Mouse (Mus musculus) liver, embryonic 15.5 days (tissue): ENCODE measurements around the gene Rtn4rl2. TPM values are rescaled to one million over a fixed set of nuclear protein-coding genes. Genes with fewer than 3 reads are reported as not detected.

Experiments
- ATAC-seq: fragments of 200-750 bp; cut with Nextera tagmentation; 2 replicates; pipeline ENCODE4 v1.8.0; 2017; ENCODE audit warnings: moderate number of reproducible peaks, mild to moderate bottlenecking, moderate library complexity; ENCODE audit not compliant: insufficient read depth
- H3K27ac ChIP-seq: fragments of 300-500 bp; sonication (generic); replicated peaks from 2 replicates; pipeline ENCODE4 v1.5.1; 2015; ENCODE audit warnings: mild to moderate bottlenecking, inconsistent platforms
- H3K27me3 ChIP-seq: fragments of 300-500 bp; sonication (generic); 2 replicates; pipeline ENCODE4 v1.6.1; 2015; ENCODE audit warnings: mild to moderate bottlenecking, inconsistent platforms
- H3K36me3 ChIP-seq: fragments of 300-500 bp; sonication (generic); replicated peaks from 2 replicates; pipeline ENCODE4 v1.6.1; 2015; ENCODE audit warnings: moderate library complexity, mild to moderate bottlenecking, inconsistent platforms
- H3K4me1 ChIP-seq: fragments of 300-500 bp; sonication (generic); replicated peaks from 2 replicates; pipeline ENCODE4 v1.6.1; 2015; ENCODE audit warnings: inconsistent platforms
- H3K4me2 ChIP-seq: fragments of 300-500 bp; sonication (generic); 2 replicates; pipeline ENCODE4 v1.6.1; 2015; ENCODE audit warnings: moderate library complexity, mild to moderate bottlenecking, inconsistent platforms
- H3K4me3 ChIP-seq: fragments of 300-500 bp; sonication (generic); replicated peaks from 2 replicates; pipeline ENCODE4 v1.5.1; 2015; ENCODE audit warnings: mild to moderate bottlenecking, inconsistent platforms
- H3K9ac ChIP-seq: fragments of 300-500 bp; sonication (generic); 2 replicates; pipeline ENCODE4 v1.6.1; 2015; ENCODE audit warnings: moderate library complexity, mild to moderate bottlenecking, inconsistent platforms
- H3K9me3 ChIP-seq: fragments of 300-500 bp; sonication (generic); replicated peaks from 2 replicates; pipeline ENCODE4 v1.6.1; 2016; ENCODE audit warnings: inconsistent platforms
- WGBS: fragments of 180-500 bp; shearing (Covaris S2); methylation state at CpG from one replicate; pipeline ENCODE4 v1.1.7; 2015; ENCODE audit warnings: mixed read lengths; ENCODE audit not compliant: insufficient replicate concordance; 5-methylcytosine and 5-hydroxymethylcytosine counted together
- polyA plus RNA-seq: library from polyadenylated mRNA; unstranded; fragments of >200 nt; fragmentation: Nextera tagmentation; extraction: Ambion mirVana; gene quantifications from 2 replicates; pipeline ENCODE4 v1.2.1, GENCODE M21; 2015

Rtn4rl2 gene
- 0.09 TPM in 2 replicates for polyA plus RNA-seq

GRCm38 (mm10) chr2:84886234-84886731, at the start of gene Rtn4rl2:
Gene Rtn4rl2 (minus strand): TSS chr2:84886710.
- Histone ChIP-seq H3K36me3 (no peaks in the 10 kb centered on the region), H3K9ac (no peak within 1 kb of the TSS), H3K27ac (no peak within 1 kb of the TSS), H3K4me2 (peak within 1 kb of the TSS; percentile 65), H3K9me3 (no peaks in the 10 kb centered on the region), H3K27me3 (peaks cover 100% of the 10 kb centered on the region), H3K4me1 (peaks cover 44% of the 10 kb centered on the region), H3K4me3 (peak within 1 kb of the TSS; percentile 49)
- 1% methylated on average over 34 of the region's 35 CpGs for WGBS
- no peak for ATAC-seq

- no peak for ATAC-seq
- Histone ChIP-seq H3K4me2 (0 out of 2 replicates have a peak overlapping the region, but pooled peaks have one; percentile 41), H3K4me1 (peaks cover 33% of the 10 kb centered on the region), H3K27ac (peak overlapping the region; percentile 73), H3K36me3 (peaks cover 9% of the 10 kb centered on the region), H3K27me3 (peaks cover 15% of the 10 kb centered on the region), H3K9me3 (no peaks in the 10 kb centered on the region), H3K4me3 (no peak overlapping the region), H3K9ac (no peak overlapping the region)
- 87% methylated on average over 5 of the region's 5 CpGs for WGBS
These were observed 48.6 kb upstream of the Rtn4rl2 start for GRCm38 (mm10) chr2:84935065-84935464.

GRCm38 (mm10) chr2:84934649-84935007, 48.1 kb upstream of the Rtn4rl2 start:
- Histone ChIP-seq H3K36me3 (peaks cover 4% of the 10 kb centered on the region; the same call in 1 of the 2 replicates), H3K27ac (no peak overlapping the region), H3K4me3 (no peak overlapping the region), H3K4me2 (no peak overlapping the region), H3K27me3 (peaks cover 19% of the 10 kb centered on the region), H3K9me3 (no peaks in the 10 kb centered on the region), H3K4me1 (peaks cover 29% of the 10 kb centered on the region), H3K9ac (no peak overlapping the region)
- WGBS, result 66% methylated on average over 4 of the region's 4 CpGs
- no peak for ATAC-seq

- Histone ChIP-seq H3K9ac (no peak overlapping the region), H3K9me3 (no peaks in the 10 kb centered on the region), H3K4me1 (peaks cover 27% of the 10 kb centered on the region), H3K4me3 (no peak overlapping the region), H3K36me3 (0 out of 2 replicates have a peak, but pooled peaks cover under 1% of the 10 kb centered on the region), H3K27me3 (peaks cover 25% of the 10 kb centered on the region), H3K4me2 (no peak overlapping the region), H3K27ac (no peak overlapping the region)
- 54% methylated on average over 8 of the region's 8 CpGs for WGBS
- no peak for ATAC-seq
These were observed 47.6 kb upstream of the Rtn4rl2 start for GRCm38 (mm10) chr2:84933992-84934648.

- 23% methylated on average over 7 of the region's 7 CpGs for WGBS
- H3K4me3 ChIP-seq, result no peak overlapping the region
- H3K4me2 ChIP-seq, result no peak overlapping the region
- no peaks in the 10 kb centered on the region for H3K36me3 ChIP-seq
- ATAC-seq, result no peak
- H3K9ac ChIP-seq, result no peak overlapping the region
- peaks cover 19% of the 10 kb centered on the region for H3K4me1 ChIP-seq
- H3K9me3 ChIP-seq, result no peaks in the 10 kb centered on the region
- peaks cover 33% of the 10 kb centered on the region for H3K27me3 ChIP-seq
- no peak overlapping the region for H3K27ac ChIP-seq
These were observed 43.7 kb upstream of the Rtn4rl2 start for GRCm38 (mm10) chr2:84930186-84930585.

GRCm38 (mm10) chr2:84919601-84920108, 33.1 kb upstream of the Rtn4rl2 start:
- H3K36me3 ChIP-seq, result no peaks in the 10 kb centered on the region
- no peaks in the 10 kb centered on the region; the same call in 1 of the 2 replicates for H3K9me3 ChIP-seq
- peaks cover 25% of the 10 kb centered on the region for H3K27me3 ChIP-seq
- no peak overlapping the region for H3K9ac ChIP-seq
- H3K27ac ChIP-seq, result no peak overlapping the region
- no peak overlapping the region for H3K4me2 ChIP-seq
- no peak overlapping the region for H3K4me3 ChIP-seq
- 59% methylated on average over 10 of the region's 10 CpGs for WGBS
- 0 out of 2 replicates have a peak, but pooled peaks cover 7% of the 10 kb centered on the region for H3K4me1 ChIP-seq
- ATAC-seq, result no peak

GRCm38 (mm10) chr2:84918188-84918587, 31.7 kb upstream of the Rtn4rl2 start:
- ATAC-seq, result no peak
- WGBS, result 43% methylated on average over 3 of the region's 3 CpGs

GRCm38 (mm10) chr2:84916548-84917320, 30.2 kb upstream of the Rtn4rl2 start:
- Histone ChIP-seq H3K27ac (0 out of 2 replicates have a peak overlapping the region, but pooled peaks have one; percentile 11), H3K4me1 (0 out of 2 replicates have a peak, but pooled peaks cover 7% of the 10 kb centered on the region), H3K9me3 (no peaks in the 10 kb centered on the region), H3K9ac (no peak overlapping the region), H3K36me3 (no peaks in the 10 kb centered on the region), H3K4me3 (no peak overlapping the region), H3K27me3 (peaks cover 17% of the 10 kb centered on the region), H3K4me2 (no peak overlapping the region)
- ATAC-seq, result no peak
- 44% methylated on average over 8 of the region's 8 CpGs for WGBS

More at GRCm38 (mm10) chr2:84918188-84918587, 31.7 kb upstream of the Rtn4rl2 start:
- no peak overlapping the region for H3K27ac ChIP-seq
- no peak overlapping the region for H3K4me3 ChIP-seq
- 0 out of 2 replicates have a peak, but pooled peaks cover 7% of the 10 kb centered on the region for H3K4me1 ChIP-seq
- no peak overlapping the region for H3K9ac ChIP-seq
- H3K9me3 ChIP-seq, result no peaks in the 10 kb centered on the region
- no peak overlapping the region for H3K4me2 ChIP-seq
- H3K36me3 ChIP-seq, result no peaks in the 10 kb centered on the region
- peaks cover 25% of the 10 kb centered on the region for H3K27me3 ChIP-seq

- WGBS, result 53% methylated on average over 3 of the region's 3 CpGs
- Histone ChIP-seq H3K36me3 (no peaks in the 10 kb centered on the region), H3K4me1 (0 out of 2 replicates have a peak, but pooled peaks cover 7% of the 10 kb centered on the region), H3K9me3 (no peaks in the 10 kb centered on the region), H3K4me2 (no peak overlapping the region), H3K27me3 (peaks cover 17% of the 10 kb centered on the region), H3K9ac (no peak overlapping the region), H3K4me3 (no peak overlapping the region), H3K27ac (no peak overlapping the region)
- no peak for ATAC-seq
These were observed 28.8 kb upstream of the Rtn4rl2 start for GRCm38 (mm10) chr2:84915330-84915729.

- H3K9ac ChIP-seq, result no peak overlapping the region
- no peak for ATAC-seq
- H3K27ac ChIP-seq, result no peak overlapping the region
- H3K9me3 ChIP-seq, result no peaks in the 10 kb centered on the region
- 69% methylated on average over 5 of the region's 5 CpGs for WGBS
- H3K4me3 ChIP-seq, result no peak overlapping the region
- 0 out of 2 replicates have a peak, but pooled peaks cover 7% of the 10 kb centered on the region for H3K4me1 ChIP-seq
- no peaks in the 10 kb centered on the region for H3K36me3 ChIP-seq
- H3K4me2 ChIP-seq, result no peak overlapping the region
- H3K27me3 ChIP-seq, result peaks cover 9% of the 10 kb centered on the region; the same call in 1 of the 2 replicates
These were observed 27.4 kb upstream of the Rtn4rl2 start for GRCm38 (mm10) chr2:84913881-84914280.

- 65% methylated on average over 3 of the region's 3 CpGs for whole genome bisulfite sequencing
- H3K27ac ChIP-seq, result no peak overlapping the region
- H3K4me1 ChIP-seq, result 0 out of 2 replicates have a peak, but pooled peaks cover 7% of the 10 kb centered on the region
- H3K36me3 ChIP-seq, result no peaks in the 10 kb centered on the region
- H3K4me2 ChIP-seq, result no peak overlapping the region
- H3K27me3 ChIP-seq, result 0 out of 2 replicates have a peak, but pooled peaks cover under 1% of the 10 kb centered on the region
- H3K9ac ChIP-seq, result no peak overlapping the region
- H3K4me3 ChIP-seq, result no peak overlapping the region
- ATAC-seq, result no peak
- no peaks in the 10 kb centered on the region for H3K9me3 ChIP-seq
These were observed 26.2 kb upstream of the Rtn4rl2 start for GRCm38 (mm10) chr2:84912722-84913121.
